Mouse (Mus musculus) right cerebral cortex, postnatal 4 days (tissue): ENCODE data around the gene Misp.

Experiments
- DNase-seq: peaks from one replicate; pipeline ENCODE4 v3.0.0-alpha.2; 2022

The Misp gene

DNA sequence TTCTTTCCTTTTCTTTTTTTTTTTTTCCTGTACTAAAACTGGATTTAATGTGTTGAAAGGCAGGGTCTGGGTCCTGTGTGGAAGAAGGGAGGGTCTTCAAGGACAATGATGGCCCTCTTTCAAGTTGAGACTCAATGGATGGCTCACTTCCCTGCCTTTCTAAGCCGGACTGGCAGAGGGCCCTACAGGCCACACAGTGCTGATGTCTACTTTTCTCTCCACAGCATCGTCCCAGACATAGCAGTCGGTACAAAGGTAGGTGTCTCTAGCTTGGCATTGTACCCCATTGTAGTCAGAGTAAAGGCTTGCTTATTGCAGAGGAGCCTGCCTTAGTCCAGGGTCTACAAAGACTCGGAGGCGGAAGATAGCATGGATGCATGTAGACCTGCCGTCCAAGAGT lies 35.5 kb downstream of the Misp start:
- no peak for DNase-seq

DNA sequence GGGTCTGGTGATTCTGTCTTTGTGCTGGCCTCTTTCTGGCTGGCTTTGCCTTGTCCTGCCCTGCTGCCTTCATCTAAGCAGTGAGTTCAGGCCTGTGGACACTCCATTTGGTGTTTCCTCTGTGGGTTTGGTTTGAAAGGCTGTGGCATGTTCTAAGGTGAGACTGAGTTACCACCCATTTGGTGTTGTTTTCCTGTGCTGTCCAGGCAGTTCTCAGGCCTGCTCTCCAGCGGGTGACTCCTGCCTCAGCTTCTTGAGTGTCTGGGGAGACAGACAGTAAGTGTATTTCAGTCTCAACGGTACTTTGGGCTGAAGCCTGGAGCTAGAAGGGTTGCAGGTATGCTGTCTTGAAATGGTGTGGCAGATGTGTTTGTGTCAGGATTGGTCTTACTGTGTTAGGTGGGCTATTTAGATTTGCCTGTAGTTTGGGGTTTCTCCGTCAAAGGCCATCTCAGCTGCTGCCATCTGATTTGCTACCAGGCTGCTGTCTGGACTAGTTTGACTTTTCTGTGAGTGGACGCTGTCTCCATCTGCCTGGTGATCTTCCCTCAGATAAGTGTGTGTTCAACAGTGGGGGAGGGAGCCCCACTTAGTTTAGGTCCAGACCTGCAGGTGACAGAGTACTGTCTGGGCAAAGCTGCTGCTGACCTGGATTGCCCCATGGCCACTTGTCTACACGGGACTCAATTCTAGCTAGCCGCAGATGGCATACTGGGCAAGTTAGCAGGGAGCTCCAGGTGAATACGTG lies 36.1 kb downstream of the Misp start:
- DNase-seq = no peak

- peak; percentile 56 for DNase-seq
Measured at GRCm38 (mm10) chr10:79857452-79857811, 36.6 kb downstream of the Misp start.

- DNase-seq = no peak
Measured at GRCm38 (mm10) chr10:79857894-79858293, 37.1 kb downstream of the Misp start.

DNA sequence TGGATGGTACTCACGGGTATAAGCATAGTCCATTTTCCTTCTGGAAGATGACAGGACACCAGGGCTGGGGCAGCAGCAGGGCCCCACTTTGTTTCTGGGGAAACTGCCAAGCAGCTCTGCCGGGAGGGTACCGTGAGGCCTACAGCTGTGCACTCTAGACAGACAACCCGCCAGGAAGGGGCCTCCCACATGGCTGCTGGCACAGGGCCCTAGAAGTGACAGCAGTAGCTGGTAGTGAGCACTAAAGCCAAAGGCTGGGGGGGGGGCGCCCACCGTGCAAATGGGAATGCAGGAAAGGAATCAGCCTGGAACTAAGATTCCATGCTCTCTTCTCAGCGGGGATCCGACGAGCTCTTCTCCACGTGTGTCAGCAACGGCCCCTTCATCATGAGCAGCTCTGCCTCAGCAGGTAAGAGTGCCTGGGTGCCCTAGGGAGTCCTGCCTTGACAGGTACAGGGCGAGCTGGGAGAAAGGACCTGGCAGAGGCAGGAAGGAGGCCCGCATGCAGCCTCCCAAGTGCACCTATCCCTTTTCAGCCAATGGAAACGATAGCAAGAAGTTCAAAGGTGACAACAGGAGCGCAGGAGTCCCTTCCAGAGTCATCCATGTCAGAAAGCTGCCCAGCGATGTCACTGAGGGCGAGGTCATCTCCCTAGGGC lies 37.8 kb downstream of the Misp start:
- DNase-seq = peak; percentile 76

DNA sequence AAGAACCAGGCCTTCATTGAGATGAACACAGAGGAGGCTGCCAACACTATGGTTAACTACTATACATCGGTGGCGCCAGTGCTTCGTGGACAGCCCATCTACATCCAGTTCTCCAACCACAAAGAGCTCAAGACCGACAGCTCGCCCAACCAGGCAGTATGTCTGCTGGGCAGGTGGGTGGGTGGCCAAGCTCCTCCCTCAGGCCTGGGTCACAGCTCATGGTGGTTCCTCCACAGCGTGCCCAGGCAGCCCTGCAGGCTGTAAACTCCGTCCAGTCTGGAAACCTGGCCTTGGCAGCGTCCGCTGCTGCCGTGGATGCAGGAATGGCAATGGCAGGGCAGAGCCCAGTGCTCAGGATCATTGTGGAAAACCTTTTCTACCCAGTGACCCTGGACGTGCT lies 38.3 kb downstream of the Misp start:
- DNase-seq = no peak

DNA sequence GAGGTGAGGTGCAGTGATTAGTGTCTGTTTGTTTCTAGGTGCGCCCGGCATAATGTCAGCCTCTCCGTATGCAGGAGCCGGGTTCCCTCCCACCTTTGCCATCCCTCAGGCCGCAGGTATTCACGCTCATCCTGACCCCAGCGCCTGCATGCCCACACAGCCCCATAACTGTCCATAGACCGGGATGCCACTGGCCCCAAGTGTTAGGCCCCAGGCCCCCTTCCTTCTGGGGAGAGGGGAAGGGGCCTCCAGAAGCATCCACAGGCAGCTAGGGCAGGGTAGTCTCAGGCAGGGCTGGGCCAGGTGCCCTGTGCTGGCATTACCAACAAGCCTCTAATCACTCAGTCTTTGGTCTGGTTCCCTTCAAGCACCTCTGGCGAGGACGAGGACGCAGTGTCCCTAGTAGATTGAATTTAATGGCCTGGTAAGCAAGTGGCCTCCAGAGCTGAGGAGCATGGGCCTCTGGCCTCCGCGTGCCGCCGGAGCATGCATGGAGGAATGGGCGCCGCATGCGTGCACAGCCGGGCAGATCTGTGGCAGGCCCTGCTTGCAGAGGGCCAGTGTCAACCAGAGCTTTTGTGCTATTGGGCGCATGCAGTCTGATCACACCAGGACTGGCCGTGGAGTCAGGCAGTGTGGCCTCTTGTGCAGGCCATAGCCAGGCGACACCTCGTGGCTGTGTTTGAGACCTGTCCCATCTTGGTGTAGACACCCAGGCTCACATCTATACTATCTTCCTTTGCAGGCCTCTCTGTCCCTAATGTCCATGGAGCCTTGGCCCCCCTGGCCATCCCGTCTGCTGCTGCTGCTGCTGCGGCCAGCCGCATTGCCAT lies 39.5 kb downstream of the Misp start:
- DNase-seq = no peak

- no peak for DNase-seq
Measured at GRCm38 (mm10) chr10:79861230-79862048, 40.6 kb downstream of the Misp start.

DNA sequence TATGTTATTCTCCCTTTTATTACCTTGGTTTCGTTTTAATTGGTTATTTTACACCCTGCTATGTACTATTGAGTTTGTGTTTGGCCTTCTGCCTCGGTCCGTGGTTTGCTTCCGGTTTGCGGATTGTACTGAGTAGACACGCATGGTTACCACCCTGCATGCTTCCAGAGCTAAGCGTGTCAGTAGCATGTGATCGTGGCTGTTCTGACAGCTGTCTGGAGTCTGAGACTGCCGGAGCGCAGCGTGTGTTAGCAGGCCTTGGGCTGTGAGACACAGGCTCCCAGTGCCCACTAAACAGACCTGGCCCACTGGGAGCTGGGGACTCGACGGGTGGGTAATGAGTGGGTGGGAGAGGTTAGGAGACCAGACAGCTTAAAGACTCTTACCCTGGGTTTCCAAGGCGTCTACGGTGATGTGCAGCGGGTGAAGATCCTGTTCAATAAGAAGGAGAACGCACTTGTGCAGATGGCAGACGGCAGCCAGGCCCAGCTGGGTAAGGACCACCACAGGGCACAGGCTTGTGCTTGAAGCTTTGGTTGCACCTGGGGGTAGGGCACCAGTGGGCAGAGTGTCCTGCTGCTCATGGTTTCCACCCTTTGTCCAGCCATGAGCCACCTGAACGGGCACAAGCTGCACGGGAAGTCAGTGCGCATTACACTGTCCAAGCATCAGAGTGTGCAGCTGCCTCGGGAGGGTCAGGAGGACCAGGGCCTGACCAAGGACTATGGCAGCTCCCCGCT lies 41.4 kb downstream of the Misp start:
- DNase-seq = peak; percentile 12

DNA sequence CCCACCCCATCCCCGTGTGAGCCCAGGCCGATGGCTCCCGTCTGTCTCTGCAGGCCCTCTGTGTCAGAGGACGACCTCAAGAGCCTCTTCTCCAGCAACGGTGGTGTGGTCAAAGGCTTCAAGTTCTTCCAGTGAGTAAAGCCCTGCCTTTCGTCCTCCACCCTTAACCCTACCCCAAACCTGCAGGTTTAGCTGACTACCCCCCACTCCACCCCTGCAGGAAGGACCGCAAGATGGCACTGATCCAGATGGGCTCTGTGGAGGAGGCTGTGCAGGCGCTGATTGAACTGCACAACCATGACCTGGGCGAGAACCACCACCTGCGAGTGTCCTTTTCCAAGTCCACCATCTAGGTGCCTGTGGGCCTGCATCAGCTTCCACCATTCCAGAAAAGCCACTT lies 42.1 kb downstream of the Misp start:
- DNase-seq = peak; percentile 29

DNA sequence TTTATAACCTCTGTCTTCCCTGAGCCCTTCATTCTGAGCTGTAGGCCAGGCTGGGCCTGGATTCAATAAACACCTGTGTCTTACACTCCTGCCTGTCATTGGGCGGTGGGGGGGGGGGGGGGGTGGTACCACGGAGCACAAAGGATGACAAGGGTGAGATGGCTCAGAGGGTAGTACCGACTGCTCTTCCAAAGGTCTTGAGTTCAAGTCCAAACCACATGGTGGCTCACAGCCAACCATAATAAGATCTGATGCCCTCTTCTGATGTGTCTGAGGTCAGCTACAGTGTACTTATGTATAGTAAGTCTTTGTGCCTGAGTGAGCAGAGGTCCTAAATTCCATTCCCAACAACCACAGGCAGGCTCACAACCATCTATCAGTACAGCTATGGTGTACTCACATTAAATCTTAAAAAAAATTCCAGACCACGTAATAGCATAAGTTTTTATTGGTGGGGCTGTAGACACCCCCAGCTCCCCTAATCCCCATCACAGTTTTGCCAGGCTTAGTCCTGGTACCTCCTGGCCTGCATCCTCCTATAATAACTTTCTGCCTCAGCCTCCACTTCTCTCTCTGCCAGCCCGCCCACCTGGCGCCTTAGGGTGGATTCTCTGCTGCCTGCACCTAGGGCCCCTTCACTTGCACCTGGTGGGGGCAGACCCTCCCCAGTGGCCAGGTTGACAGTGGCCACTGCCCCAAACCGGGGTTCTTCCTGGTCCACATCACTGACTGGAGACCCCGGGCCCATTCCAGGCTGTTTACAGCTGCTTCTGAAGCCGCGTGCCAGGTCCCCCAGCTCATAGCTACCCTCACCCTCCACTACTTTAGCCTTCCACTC lies 43.8 kb downstream of the Misp start:
- no peak for DNase-seq

GRCm38 (mm10) chr10:79865189-79865601 lies 44.4 kb downstream of the Misp start:
- DNase-seq = peak; percentile 14

DNA sequence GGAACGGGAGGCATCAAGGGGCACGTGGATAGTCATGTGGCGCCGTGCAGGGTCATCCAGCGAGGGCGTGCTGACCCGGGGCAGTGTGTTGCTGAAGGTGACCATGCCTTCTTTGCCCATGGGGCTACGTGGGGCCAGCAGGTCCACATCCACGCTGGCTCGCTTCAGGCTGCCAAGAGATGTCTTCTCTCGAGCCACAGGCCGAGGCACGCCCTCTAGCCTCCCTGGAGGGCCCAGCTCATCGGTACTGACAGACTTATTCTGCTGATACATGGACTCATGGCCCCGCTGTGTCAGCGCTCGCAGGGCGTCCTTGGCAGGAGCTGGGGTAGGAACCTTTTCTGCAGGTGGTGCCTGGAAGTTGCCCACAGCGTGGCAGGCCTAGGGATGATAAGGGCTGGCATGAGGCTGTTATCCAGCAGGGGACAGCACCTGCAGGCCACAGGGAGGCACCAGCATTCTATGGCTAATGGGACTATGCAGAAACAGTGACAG lies 45.1 kb downstream of the Misp start:
- no peak for DNase-seq

DNA sequence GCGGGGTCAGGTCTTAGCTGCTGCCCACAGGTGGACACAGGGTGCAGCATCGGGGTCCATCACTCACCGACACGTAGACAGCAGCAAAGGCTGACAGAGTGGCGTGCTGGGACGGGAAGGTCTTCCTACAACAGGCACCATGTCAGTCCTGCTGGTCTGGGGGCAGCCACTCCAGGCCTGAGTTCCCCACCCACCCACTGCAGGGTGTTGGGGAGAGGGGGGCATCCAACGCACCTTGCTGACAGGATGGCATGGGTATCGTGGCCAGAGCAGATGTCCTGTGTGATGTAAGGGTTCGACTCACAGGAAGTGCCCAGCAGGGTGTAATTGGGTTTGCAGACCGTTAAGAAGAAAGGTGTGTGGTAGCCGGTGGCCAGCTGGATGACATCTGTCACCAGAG lies 45.8 kb downstream of the Misp start:
- DNase-seq = no peak

GRCm38 (mm10) chr10:79871845-79872244 lies 51.1 kb downstream of the Misp start:
- no peak for DNase-seq

DNA sequence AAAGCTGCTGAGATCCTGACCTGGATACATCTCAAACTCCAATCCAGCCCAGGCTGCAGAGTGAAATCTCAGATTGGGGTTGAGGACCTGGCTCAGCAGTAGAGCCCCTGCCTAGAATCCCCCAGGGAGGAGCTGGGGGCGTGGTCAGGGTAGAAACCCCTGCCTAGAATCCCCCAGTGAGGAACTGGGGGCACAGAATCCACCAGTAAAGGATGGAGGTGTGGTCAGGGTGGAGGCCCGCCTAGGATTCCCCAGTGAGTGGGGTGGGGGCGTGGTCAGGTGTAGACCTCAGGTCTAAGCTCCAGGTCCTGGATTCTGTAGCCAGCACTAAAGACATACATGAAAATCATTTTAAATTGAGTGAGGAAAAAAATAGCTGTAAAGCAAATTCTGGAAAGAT lies 52.1 kb downstream of the Misp start:
- no peak for DNase-seq

- no peak for DNase-seq
Measured at GRCm38 (mm10) chr10:79873313-79873712, 52.5 kb downstream of the Misp start.

- DNase-seq = no peak
Measured at GRCm38 (mm10) chr10:79873715-79874289, 53.0 kb downstream of the Misp start.

DNA sequence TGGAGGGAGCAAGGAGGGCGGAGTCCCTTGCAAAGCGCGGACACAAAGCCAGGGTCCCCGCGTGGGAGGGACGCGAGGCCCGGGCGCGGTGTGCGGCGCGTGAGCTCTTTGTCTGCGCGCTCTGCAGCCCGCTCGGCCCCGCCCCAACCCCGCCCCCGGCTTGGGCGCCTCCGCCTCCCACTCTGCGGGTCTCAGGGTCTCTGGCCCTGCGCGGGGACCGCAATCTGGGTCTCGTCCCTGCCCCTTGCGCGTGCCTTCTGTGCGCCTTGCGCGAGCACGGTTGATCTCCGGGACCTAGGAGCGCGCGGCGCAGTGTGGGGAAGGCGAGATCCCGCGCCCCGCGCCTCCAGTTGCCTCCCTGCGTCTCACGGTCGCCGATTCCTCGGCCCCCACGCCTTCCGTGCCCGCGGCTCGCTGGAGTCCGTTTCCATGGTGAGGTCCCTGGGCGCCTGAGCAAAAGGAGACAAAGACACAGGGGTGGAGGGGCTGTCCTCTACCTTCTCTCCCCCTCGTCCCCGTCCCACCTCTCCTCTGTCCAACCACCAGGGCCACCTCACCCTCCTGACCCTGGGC lies 53.6 kb downstream of the Misp start, which contains the start of the genes Prtn3 and Plppr3:
Gene Prtn3 (plus strand): TSS at position 187 of the 573 bp plus-strand sequence.
Gene Plppr3 (minus strand): TSS at position 345 of the 573 bp plus-strand sequence.
- peak; percentile 73 for DNase-seq

DNA sequence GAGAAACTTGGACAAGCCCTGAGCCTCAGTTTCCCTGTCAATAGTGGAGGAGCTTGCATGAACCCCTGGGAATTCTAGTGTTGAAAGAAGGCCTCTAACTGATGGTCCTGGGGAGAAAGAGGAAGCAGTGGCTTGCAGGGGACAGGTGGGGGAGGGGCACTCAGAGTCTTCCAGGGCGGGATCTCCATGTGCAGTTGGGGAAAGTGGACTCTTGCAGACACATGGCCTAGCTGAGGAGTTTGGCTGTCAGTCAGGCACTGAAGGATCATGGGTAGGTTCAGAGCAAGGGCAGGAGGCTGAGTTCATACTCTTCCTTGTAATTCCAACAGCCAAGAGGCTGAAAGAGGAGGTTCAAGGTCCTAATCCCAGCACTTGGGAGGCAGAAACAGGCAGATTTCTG lies 56.4 kb downstream of the Misp start:
- DNase-seq = no peak
